Comparison of ENCODE assay signal across 9 mouse cellular contexts in the genomic region with DNA sequence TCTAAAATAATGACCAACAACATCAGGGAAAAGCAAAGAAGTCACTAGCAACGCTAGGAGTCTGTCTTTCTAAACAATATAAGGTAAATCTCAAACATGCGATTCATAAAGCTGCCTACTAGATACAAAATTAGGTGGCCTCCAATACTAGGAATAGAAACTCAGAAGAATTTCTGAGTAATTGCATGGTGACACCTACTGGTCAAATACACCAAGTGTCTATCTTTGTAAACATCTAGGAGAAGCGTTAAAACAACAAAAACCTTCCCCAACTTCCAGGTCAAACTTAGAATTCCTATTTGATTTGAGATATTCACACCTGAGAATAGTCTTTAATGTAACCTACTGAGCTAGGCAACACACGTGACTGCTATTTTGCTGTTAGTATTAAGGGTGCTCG. TPM values are rescaled to one million over a fixed set of nuclear protein-coding genes. Genes with fewer than 3 reads are reported as not detected.
DNase-seq lines count a peak whose midpoint lies in the region; ATAC-seq and TF ChIP-seq lines count a peak whose summit lies in the region.
"Had no signal": no experiment of that assay in that cellular context is flagged by ENCODE, and none has a peak within 500 bp of the region (broad histone marks: within the 10 kb centered on the region; RNA-seq: fewer than 3 reads in every experiment).

No protein-coding gene starts in this region.

- peak; percentile 77 for TF ChIP-seq RAD21 in MEL (IDR thresholded peaks at IDR 0.05; ENCODE audit: low read depth, low read length)

- ATAC-seq in frontal cortex, adult (ENCODE audit: low TSS enrichment) = peak; percentile 82
- ATAC-seq in limb, embryonic 14.5 days (ENCODE audit: low FRiP score, low read depth) = no peak
- ATAC-seq in hindbrain, postnatal 0 days = 0 out of 2 replicates have a peak, but pooled peaks have one; percentile 59

- H3K27me3 ChIP-seq in limb, embryonic 14.5 days (ENCODE audit: control insufficient read depth, insufficient read depth, low read length) = no peaks in the 10 kb centered on the region
- H3K27me3 ChIP-seq in limb, embryonic 10.5 days (ENCODE audit: low read depth, poor library complexity, severe bottlenecking) = no peaks in the 10 kb centered on the region
- H3K27me3 ChIP-seq in MEL (ENCODE audit: control insufficient read depth in 1 of 2, insufficient read depth in 2 of 2, low read length in 2 of 2) = no peaks in the 10 kb centered on the region; a peak in 1 of 4 replicates
- no peaks in the 10 kb centered on the region for H3K27me3 ChIP-seq in hindbrain, postnatal 0 days (ENCODE audit: insufficient read depth, low read length)

- peaks cover 3% of the 10 kb centered on the region; the same call in 1 of the 2 replicates for H3K4me1 ChIP-seq in limb, embryonic 14.5 days (ENCODE audit: control insufficient read depth, insufficient read depth, low read length)
- peaks cover 17% of the 10 kb centered on the region for H3K4me1 ChIP-seq in limb, embryonic 10.5 days
- no peaks in the 10 kb centered on the region for H3K4me1 ChIP-seq in MEL (ENCODE audit: control insufficient read depth in 1 of 2, insufficient read depth in 2 of 2, low read length in 2 of 2)
- no peaks in the 10 kb centered on the region for H3K4me1 ChIP-seq in hindbrain, postnatal 0 days (ENCODE audit: insufficient read depth, low read length)

- no peak overlapping the region for H3K4me3 ChIP-seq in limb, embryonic 14.5 days (replicated peaks; ENCODE audit: low read length)
- no peak overlapping the region for H3K4me3 ChIP-seq in limb, embryonic 10.5 days
- H3K4me3 ChIP-seq in MEL (ENCODE audit: control insufficient read depth in 1 of 2, insufficient read depth in 1 of 2, low read depth in 2 of 2, low read length in 2 of 2) = no peak overlapping the region
- H3K4me3 ChIP-seq in hindbrain, postnatal 0 days (ENCODE audit: low read length) = no peak overlapping the region

- H3K79me2 ChIP-seq in MEL (ENCODE audit: control insufficient read depth, insufficient read depth, low read length, poor library complexity) = no peaks in the 10 kb centered on the region

- peaks cover 5% of the 10 kb centered on the region; the same call in 1 of the 2 replicates for H3K36me3 ChIP-seq in limb, embryonic 14.5 days (ENCODE audit: control insufficient read depth, insufficient read depth, low read length)
- peaks cover 10% of the 10 kb centered on the region for H3K36me3 ChIP-seq in limb, embryonic 10.5 days
- H3K36me3 ChIP-seq in MEL (ENCODE audit: control insufficient read depth in 1 of 2, insufficient read depth in 2 of 2, low read length in 2 of 2) = no peaks in the 10 kb centered on the region
- no peaks in the 10 kb centered on the region for H3K36me3 ChIP-seq in hindbrain, postnatal 0 days (ENCODE audit: insufficient read depth, low read length)

- no peak for TF ChIP-seq EP300 in MEL (IDR thresholded peaks at IDR 0.05; ENCODE audit: low read depth in 1 of 2, low read length in 2 of 2)

- no peak overlapping the region for H3K9ac ChIP-seq in limb, embryonic 14.5 days (ENCODE audit: low read depth, low read length, severe bottlenecking)
- H3K9ac ChIP-seq in MEL (ENCODE audit: control insufficient read depth, low read depth, low read length, poor library complexity, severe bottlenecking) = no peak overlapping the region
- no peak overlapping the region for H3K9ac ChIP-seq in hindbrain, postnatal 0 days (replicated peaks; ENCODE audit: low read length)

- TF ChIP-seq POLR2A in limb, embryonic 14.5 days (IDR thresholded peaks at IDR 0.05; ENCODE audit: borderline replicate concordance, extremely low read depth, insufficient read depth, insufficient read length) = no peak
- no peak for TF ChIP-seq POLR2A in MEL (IDR thresholded peaks at IDR 0.05; ENCODE audit: control insufficient read depth in 1 of 2, insufficient read depth in 1 of 2, low read depth in 1 of 2, low read length in 2 of 2, poor library complexity in 1 of 2)

- H3K9me3 ChIP-seq in limb, embryonic 14.5 days (ENCODE audit: control insufficient read depth, low read length) = no peaks in the 10 kb centered on the region
- no peaks in the 10 kb centered on the region for H3K9me3 ChIP-seq in limb, embryonic 10.5 days (replicated peaks)
- H3K9me3 ChIP-seq in MEL (replicated peaks; ENCODE audit: insufficient read depth, low read length) = no peaks in the 10 kb centered on the region
- H3K9me3 ChIP-seq in hindbrain, postnatal 0 days (ENCODE audit: low read length) = no peaks in the 10 kb centered on the region

- DNase-seq in frontal cortex, postnatal 14 days (ENCODE audit: low spot score in 2 of 2) = no peak
- peak; percentile 80 for DNase-seq in limb, embryonic 14.5 days (ENCODE audit: low spot score)
- DNase-seq in limb, embryonic 10.5 days (ENCODE audit: low spot score) = no peak
- peak; percentile 30 for DNase-seq in MEL (ENCODE audit: low read depth, low spot score)
- DNase-seq in hindbrain, postnatal 0 days (ENCODE audit: low spot score) = peak; percentile 84
- DNase-seq in adrenal gland, postnatal 14 days = no peak
- no peak for DNase-seq in ovary, postnatal 10 days (ENCODE audit: low spot score)
- DNase-seq: cerebellum, adult 8-10 months had no signal

- no peak overlapping the region for H3K4me2 ChIP-seq in limb, embryonic 14.5 days (replicated peaks; ENCODE audit: low read depth, low read length, severe bottlenecking)
- no peak overlapping the region for H3K4me2 ChIP-seq in hindbrain, postnatal 0 days (ENCODE audit: low read depth, low read length)

- TF ChIP-seq CTCF in MEL (IDR thresholded peaks at IDR 0.05 in 2 of 3, conservative IDR thresholded peaks at IDR 0.05 in 1 of 3; ENCODE audit: control insufficient read depth in 1 of 3, insufficient read depth in 1 of 3, low read depth in 2 of 3, low read length in 3 of 3, poor library complexity in 1 of 3, severe bottlenecking in 1 of 3) = peak in 1 of 3 experiments; percentile 65; a peak in 3 of 6 replicates
- peak; percentile 80 for TF ChIP-seq CTCF in hindbrain, postnatal 0 days (IDR thresholded peaks at IDR 0.05; ENCODE audit: low read depth)

- H3K27ac ChIP-seq in limb, embryonic 14.5 days (replicated peaks; ENCODE audit: low read depth, low read length) = no peak overlapping the region
- H3K27ac ChIP-seq in limb, embryonic 10.5 days = no peak overlapping the region
- H3K27ac ChIP-seq in MEL (ENCODE audit: control insufficient read depth, low read depth, low read length) = no peak overlapping the region
- no peak overlapping the region for H3K27ac ChIP-seq in hindbrain, postnatal 0 days

- 39% methylated on average over 5 of the region's 5 CpGs for WGBS in limb, embryonic 14.5 days
- WGBS in limb, embryonic 10.5 days = 49% methylated on average over 5 of the region's 5 CpGs
- 32% methylated on average over 5 of the region's 5 CpGs for WGBS in hindbrain, postnatal 0 days

TF ChIP-seq in MEL, 35 proteins besides CTCF, POLR2A, EP300 and RAD21:
- TF ChIP-seq ELF1 (IDR thresholded peaks at IDR 0.05; ENCODE audit: low read depth, low read length) = no peak
- no peak for TF ChIP-seq SIN3A (IDR thresholded peaks at IDR 0.05; ENCODE audit: low read length)
- TF ChIP-seq ZMIZ1 (IDR thresholded peaks at IDR 0.05; ENCODE audit: low read depth, low read length) = no peak
- TF ChIP-seq SMC3 (IDR thresholded peaks at IDR 0.05; ENCODE audit: low read depth, low read length) = peak; percentile 61
- TF ChIP-seq TAL1 (IDR thresholded peaks at IDR 0.05; ENCODE audit: low read length) = no peak
- TF ChIP-seq MAX (IDR thresholded peaks at IDR 0.05; ENCODE audit: low read length) = no peak
- peak; percentile 50 for TF ChIP-seq ZC3H11A (IDR thresholded peaks at IDR 0.05; ENCODE audit: low read depth, low read length)
- TF ChIP-seq NELFE (IDR thresholded peaks at IDR 0.05; ENCODE audit: low read depth, low read length) = no peak
- no peak for TF ChIP-seq KAT2A (conservative IDR thresholded peaks at IDR 0.05; ENCODE audit: low read depth, low read length)
- TF ChIP-seq ZNF384 (IDR thresholded peaks at IDR 0.05; ENCODE audit: low read depth, low read length) = no peak

RNA-seq across cellular contexts. Expression of gene Mmadhc, which starts 24.4 kb away (rescaled TPM):
- polyA plus RNA-seq in limb, embryonic 14.5 days (2012; rRNA removed) = 108 and 110 TPM in 2 replicates
- polyA plus RNA-seq in limb, embryonic 14.5 days (2014; fragmentation: Nextera tagmentation; extraction: Ambion mirVana) = 167 and 175 TPM in 2 replicates
- 169 and 179 TPM in 2 replicates for polyA plus RNA-seq in limb, embryonic 10.5 days (2016; fragmentation: Nextera tagmentation; extraction: Ambion mirVana)
- 97.5 and 112 TPM in 2 replicates for total RNA-seq in MEL (2012; rRNA removed)
- 10 to 100 TPM in 1 of 2 experiments, not detected in 1; 91.2 TPM for polyA plus RNA-seq in MEL (2012; ENCODE audit: insufficient read depth in 1 of 2, insufficient read length in 2 of 2, low read depth in 1 of 2, low replicate concordance in 2 of 2, missing spikeins in 1 of 2)
- total RNA-seq in hindbrain, postnatal 0 days (2014; rRNA removed) = 65.5 and 71.0 TPM in 2 replicates
- polyA plus RNA-seq in hindbrain, postnatal 0 days (2015; fragmentation: Nextera tagmentation; extraction: Ambion mirVana) = 132 and 139 TPM in 2 replicates
- 110 and 114 TPM in 2 replicates for total RNA-seq in adrenal gland, postnatal 14 days (2021)

Comparison
In these comparisons a context has a peak if more than half of its experiments do, and no peak if none do; other contexts are left out.
1. DNase-seq: peak in limb, embryonic 14.5 days (single experiment), MEL (single experiment) and hindbrain, postnatal 0 days (single experiment); none in frontal cortex, postnatal 14 days (0 of 2), limb, embryonic 10.5 days (single experiment), adrenal gland, postnatal 14 days (single experiment) and ovary, postnatal 10 days (single experiment).